ENCODE assay signal across 8 mouse cellular contexts in the genomic region with DNA sequence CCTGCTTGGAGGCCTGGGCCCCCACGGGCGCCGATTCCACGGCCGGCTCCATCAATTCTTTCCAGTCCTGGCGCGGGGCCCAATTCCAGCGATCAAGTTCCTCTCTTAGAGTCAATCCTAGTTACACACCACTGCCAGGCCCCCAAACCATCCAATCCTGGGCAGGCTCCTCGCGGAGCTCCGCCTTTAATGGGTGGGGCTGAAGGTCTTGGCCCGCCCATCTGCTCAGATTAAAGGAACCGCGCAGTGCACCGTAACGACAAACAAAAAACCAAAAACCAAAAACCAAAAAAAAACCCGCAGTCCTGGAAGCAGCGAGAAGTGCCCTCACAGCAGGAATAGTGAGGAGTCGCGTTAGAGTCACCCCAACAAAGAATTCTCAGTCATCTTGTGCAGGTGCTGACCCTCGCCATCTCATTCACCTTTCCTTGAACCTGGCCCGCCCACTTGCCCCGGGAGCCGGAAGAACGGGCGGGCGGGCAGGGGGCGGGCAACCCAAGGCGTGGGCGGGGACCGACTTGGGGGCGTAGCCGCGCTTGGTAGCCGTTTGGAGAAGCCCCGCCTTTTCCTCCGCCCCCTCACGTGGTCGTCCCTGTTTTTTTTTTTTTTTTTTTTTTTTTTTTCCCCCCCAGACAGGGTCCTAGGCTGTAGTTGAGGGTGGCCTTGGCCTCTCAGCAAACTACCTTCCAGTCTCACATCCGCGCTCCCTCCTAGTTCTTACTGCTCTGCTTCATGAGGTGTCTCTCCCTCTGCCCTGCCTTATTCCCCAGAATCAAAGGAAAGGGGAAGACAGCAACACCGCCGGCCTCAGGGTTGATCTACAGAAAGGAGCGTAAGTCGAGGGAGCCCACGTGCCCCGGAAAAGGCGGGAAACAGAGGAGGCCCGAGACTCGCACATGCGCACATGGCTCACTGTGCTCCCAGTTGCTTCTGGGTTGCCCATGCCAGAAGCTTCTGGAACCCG. TPM values are rescaled to one million over a fixed set of nuclear protein-coding genes. Genes with fewer than 3 reads are reported as not detected.
DNase-seq lines count a peak whose midpoint lies in the region; ATAC-seq and TF ChIP-seq lines count a peak whose summit lies in the region.

No protein-coding gene starts in this region.

- no peak for TF ChIP-seq CTCF in G1E (IDR thresholded peaks at IDR 0.05; ENCODE audit: low read depth, low read length)

- H3K4me3 ChIP-seq in G1E (ENCODE audit: low read depth, low read length): peak overlapping the region; percentile 76
- H3K4me3 ChIP-seq in forebrain, embryonic 16.5 days (replicated peaks; ENCODE audit: low read length): peak overlapping the region; percentile 56
- peak overlapping the region; percentile 76 for H3K4me3 ChIP-seq in lung, embryonic 15.5 days

- peak; percentile 97 for ATAC-seq in G1E (ENCODE audit: extremely low read depth, insufficient number of reproducible peaks, low FRiP score, poor library complexity, severe bottlenecking)
- ATAC-seq in forebrain, embryonic 16.5 days: peak; percentile 98
- ATAC-seq in lung, embryonic 15.5 days (ENCODE audit: borderline replicate concordance, extremely low read depth, low FRiP score, low TSS enrichment): peak; percentile 97

- H3K9me3 ChIP-seq in G1E (replicated peaks): no peaks in the 10 kb centered on the region
- H3K9me3 ChIP-seq in forebrain, embryonic 16.5 days (ENCODE audit: control insufficient read depth, low read length): no peaks in the 10 kb centered on the region
- no peaks in the 10 kb centered on the region for H3K9me3 ChIP-seq in lung, embryonic 15.5 days

- H3K9ac ChIP-seq in forebrain, embryonic 16.5 days (replicated peaks; ENCODE audit: low read depth, low read length): peak overlapping the region; percentile 66
- peak overlapping the region; percentile 72 for H3K9ac ChIP-seq in lung, embryonic 15.5 days

- WGBS in forebrain, embryonic 16.5 days: 6% methylated on average over 47 of the region's 52 CpGs
- 6% methylated on average over 49 of the region's 52 CpGs for WGBS in lung, embryonic 15.5 days

- peak overlapping the region; percentile 82 for H3K27ac ChIP-seq in forebrain, embryonic 16.5 days (ENCODE audit: low read length)
- peak overlapping the region; percentile 73 for H3K27ac ChIP-seq in lung, embryonic 15.5 days

- H3K4me1 ChIP-seq in G1E (ENCODE audit: insufficient read depth, low read depth, low read length): peaks cover 59% of the 10 kb centered on the region
- peaks cover 28% of the 10 kb centered on the region for H3K4me1 ChIP-seq in forebrain, embryonic 16.5 days (replicated peaks; ENCODE audit: control insufficient read depth, insufficient read depth, low read length)
- peaks cover 35% of the 10 kb centered on the region for H3K4me1 ChIP-seq in lung, embryonic 15.5 days

- H3K36me3 ChIP-seq in G1E (replicated peaks): peaks cover 48% of the 10 kb centered on the region
- no peaks in the 10 kb centered on the region for H3K36me3 ChIP-seq in forebrain, embryonic 16.5 days (ENCODE audit: control insufficient read depth, insufficient read depth)
- H3K36me3 ChIP-seq in lung, embryonic 15.5 days: no peaks in the 10 kb centered on the region

- H3K4me2 ChIP-seq in forebrain, embryonic 16.5 days (ENCODE audit: low read length): peak overlapping the region; percentile 77
- H3K4me2 ChIP-seq in lung, embryonic 15.5 days: peak overlapping the region; percentile 86

- no peaks in the 10 kb centered on the region for H3K27me3 ChIP-seq in G1E (ENCODE audit: insufficient read depth, low read length)
- H3K27me3 ChIP-seq in forebrain, embryonic 16.5 days (replicated peaks; ENCODE audit: control insufficient read depth, insufficient read depth, low read length): no peaks in the 10 kb centered on the region
- H3K27me3 ChIP-seq in lung, embryonic 15.5 days: no peaks in the 10 kb centered on the region

- peak; percentile 98 for DNase-seq in G1E (ENCODE audit: low spot score)
- peak; percentile 96 for DNase-seq in cerebellum, adult 18-20 months
- peak; percentile 98 for DNase-seq in heart, postnatal 4 days
- peak; percentile 97 for DNase-seq in layer of hippocampus, adult 8-10 months (ENCODE audit: low spot score in 2 of 2)
- peak; percentile 93 for DNase-seq in ovary, adult 18-20 months (ENCODE audit: low spot score)
- peak; percentile 94 for DNase-seq in thymus, postnatal 0 days (ENCODE audit: low spot score)

RNA-seq across cellular contexts. Expression of gene Lipe, which starts 2.7 kb away (rescaled TPM):
- total RNA-seq in G1E (2014; fragmentation: Nextera tagmentation) (6.1 and 13.0 TPM in 2 replicates), G1E (2017) (4.6 and 4.8 TPM in 2 replicates)
- polyA plus RNA-seq in G1E (2012): 15.7 and 16.1 TPM in 2 replicates
- polyA plus RNA-seq in forebrain, embryonic 16.5 days (2015; fragmentation: Nextera tagmentation; extraction: Ambion mirVana): 17.7 and 18.5 TPM in 2 replicates
- 10 to 100 TPM; 20.8 to 22.6 TPM for total RNA-seq in heart, postnatal 4 days (2021)
- 10 to 100 TPM in 1 of 4 experiments, 1 to 10 TPM in 3; 7.1 to 10.3 (median 9.0) TPM for total RNA-seq in layer of hippocampus, adult 8-10 months (2022)
- 9.3 and 9.4 TPM in 2 replicates for polyA plus RNA-seq in lung, embryonic 15.5 days (2015; fragmentation: Nextera tagmentation; extraction: Ambion mirVana)
- 7.5 and 8.4 TPM in 2 replicates for polyA plus RNA-seq in thymus, postnatal 0 days (2015; fragmentation: Nextera tagmentation; extraction: Ambion mirVana)

RNA-seq across cellular contexts. Expression of gene Cxcl17, which starts 16.8 kb away (rescaled TPM):
- total RNA-seq in G1E (2014; fragmentation: Nextera tagmentation): not detected in 2 replicates
- total RNA-seq in G1E (2017): not detected in 2 replicates
- not detected in 2 replicates for polyA plus RNA-seq in G1E (2012)
- polyA plus RNA-seq in forebrain, embryonic 16.5 days (2015; fragmentation: Nextera tagmentation; extraction: Ambion mirVana): 0.34 and 0.96 TPM in 2 replicates
- total RNA-seq in heart, postnatal 4 days (2021): not detected
- total RNA-seq in layer of hippocampus, adult 8-10 months (2022): not detected
- 0.21 and 0.34 TPM in 2 replicates for polyA plus RNA-seq in lung, embryonic 15.5 days (2015; fragmentation: Nextera tagmentation; extraction: Ambion mirVana)
- polyA plus RNA-seq in thymus, postnatal 0 days (2015; fragmentation: Nextera tagmentation; extraction: Ambion mirVana): 1.0 and 2.0 TPM in 2 replicates

RNA-seq across cellular contexts. Expression of gene Cnfn, which starts 26.3 kb away (rescaled TPM):
- not detected in 2 replicates for total RNA-seq in G1E (2014; fragmentation: Nextera tagmentation)
- total RNA-seq in G1E (2017): not detected in 2 replicates
- polyA plus RNA-seq in G1E (2012): not detected in 2 replicates
- polyA plus RNA-seq in forebrain, embryonic 16.5 days (2015; fragmentation: Nextera tagmentation; extraction: Ambion mirVana): 0.50 TPM in 1 of 2 replicates, not detected in the other
- total RNA-seq in heart, postnatal 4 days (2021): not detected
- under 1 TPM in 1 of 4 experiments, not detected in 3; 0.73 TPM for total RNA-seq in layer of hippocampus, adult 8-10 months (2022)
- polyA plus RNA-seq in lung, embryonic 15.5 days (2015; fragmentation: Nextera tagmentation; extraction: Ambion mirVana): 0.52 and 0.57 TPM in 2 replicates
- 4.1 and 11.4 TPM in 2 replicates for polyA plus RNA-seq in thymus, postnatal 0 days (2015; fragmentation: Nextera tagmentation; extraction: Ambion mirVana)

Comparison
In these comparisons a context has a peak if more than half of its experiments do, and no peak if none do; other contexts are left out.
1. Peak in every context shown above with its lines: DNase-seq, ATAC-seq, H3K4me3 ChIP-seq and H3K27ac ChIP-seq.